Mouse (Mus musculus): ENCODE data around the gene Fam98c.
"Not testable (repeated sequence)": the region's sequence is repeated elsewhere in the genome, so short reads cannot be mapped to it uniquely, and the experiment has no call there.

The Fam98c gene

DNA sequence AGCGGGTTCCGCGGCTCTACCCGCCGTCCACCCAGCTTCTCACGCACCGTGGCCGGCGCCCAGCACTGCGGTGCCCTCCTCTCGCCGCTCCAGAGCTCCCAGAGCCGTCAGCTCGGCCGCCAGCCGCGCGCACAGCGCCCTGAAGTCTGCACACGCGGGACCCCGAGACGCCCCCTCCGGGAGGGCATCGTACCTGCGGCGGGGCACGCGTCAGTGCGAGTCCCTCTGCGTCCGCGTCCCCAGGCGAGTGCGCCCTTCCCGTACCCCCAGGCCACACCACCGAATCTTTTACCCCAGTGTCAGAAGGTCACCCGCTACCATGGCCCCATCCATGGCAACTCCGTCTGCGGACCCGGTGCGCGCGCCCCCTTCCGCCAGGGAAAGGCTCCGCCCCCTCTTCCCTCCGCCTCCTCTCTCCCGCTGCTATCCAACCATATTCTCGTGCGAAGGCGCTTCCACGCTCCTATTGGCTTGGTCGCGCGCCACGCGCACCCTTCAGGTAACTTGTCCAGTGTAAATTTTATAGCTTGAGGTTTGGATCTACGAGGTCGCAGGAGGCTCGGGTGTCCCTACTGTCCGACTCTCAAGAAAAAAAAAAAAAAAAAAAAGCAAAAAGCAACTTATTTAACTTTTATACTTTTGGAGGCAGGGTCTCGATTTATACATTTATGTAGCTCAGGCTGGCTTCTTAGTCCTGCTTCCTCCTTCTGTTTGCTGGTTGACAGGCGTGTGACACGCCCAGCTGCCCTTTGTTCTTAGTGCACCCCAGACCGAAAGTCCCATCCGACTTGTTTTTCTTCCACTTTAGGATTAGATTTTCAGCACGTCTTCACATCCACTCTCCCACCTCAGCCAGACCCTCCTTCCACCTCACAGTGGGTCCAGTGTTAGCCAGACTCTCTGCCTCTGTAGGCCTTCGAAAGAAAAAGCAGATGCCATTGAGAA, at the start of gene Fam98c:
Gene Fam98c (minus strand): TSS at position 397 of the 945 bp plus-strand sequence.
- DNase-seq: peak; percentile 86

DNA sequence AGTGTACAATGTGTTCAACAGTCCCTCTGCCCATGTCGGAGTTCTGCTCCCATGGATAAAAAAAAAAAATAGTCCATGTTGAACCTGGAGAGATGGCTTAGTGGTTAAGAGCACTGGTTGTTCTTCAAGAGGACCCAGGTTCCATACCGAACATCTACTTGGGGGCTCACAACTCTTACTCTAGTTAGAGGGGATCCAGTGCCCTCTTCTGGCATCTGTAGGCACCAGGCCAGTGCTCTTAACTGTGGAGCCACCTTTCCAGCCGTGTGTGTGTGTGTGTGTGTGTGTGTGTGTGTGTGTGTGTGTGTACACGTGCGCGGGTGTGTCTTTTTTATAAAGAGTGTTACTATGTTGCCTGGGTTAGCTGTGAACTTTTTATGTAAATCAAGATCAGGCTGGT, 46.5 kb upstream of the Fam98c start:
- DNase-seq: no peak

DNA sequence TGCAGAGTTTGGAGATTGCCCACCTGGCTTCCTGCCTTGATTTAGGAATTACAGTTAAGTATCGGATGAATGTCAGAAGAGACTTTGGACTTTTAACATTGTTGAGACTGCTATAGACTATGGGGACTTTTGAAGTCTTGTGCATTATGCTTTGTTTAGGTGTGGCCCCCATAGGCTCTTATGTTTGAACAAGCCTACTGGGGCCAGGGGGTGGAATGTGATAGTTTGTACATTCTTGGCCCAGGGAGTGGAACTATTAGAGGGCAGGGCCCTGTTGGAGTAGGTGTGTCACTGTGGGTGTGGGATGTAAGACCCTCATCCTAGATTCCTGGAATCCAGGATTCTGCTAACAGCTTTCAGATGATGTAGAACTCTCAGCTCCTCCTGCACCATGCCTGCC, 38.2 kb upstream of the Fam98c start:
- DNase-seq: not testable (repeated sequence)

DNA sequence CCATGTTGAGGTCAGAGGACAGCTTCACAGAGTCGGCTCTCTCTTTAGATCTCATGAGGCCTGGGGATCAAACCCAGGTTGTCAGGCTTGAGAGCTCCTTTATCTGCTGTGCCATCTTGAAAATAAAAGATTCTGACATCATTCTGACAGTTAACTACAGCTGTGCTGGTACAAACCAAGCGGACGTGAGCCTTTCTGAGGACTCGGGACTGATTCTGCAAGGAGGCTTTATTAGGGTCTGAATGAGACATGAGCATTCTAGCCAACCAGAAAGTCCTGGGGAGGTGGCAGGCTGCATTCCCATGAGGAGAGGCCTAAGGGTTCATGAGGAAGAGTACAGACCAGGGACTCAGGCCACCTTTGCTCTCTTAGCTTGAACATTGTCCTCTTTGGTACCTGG, 25.3 kb upstream of the Fam98c start:
- DNase-seq: not testable (repeated sequence)

DNA sequence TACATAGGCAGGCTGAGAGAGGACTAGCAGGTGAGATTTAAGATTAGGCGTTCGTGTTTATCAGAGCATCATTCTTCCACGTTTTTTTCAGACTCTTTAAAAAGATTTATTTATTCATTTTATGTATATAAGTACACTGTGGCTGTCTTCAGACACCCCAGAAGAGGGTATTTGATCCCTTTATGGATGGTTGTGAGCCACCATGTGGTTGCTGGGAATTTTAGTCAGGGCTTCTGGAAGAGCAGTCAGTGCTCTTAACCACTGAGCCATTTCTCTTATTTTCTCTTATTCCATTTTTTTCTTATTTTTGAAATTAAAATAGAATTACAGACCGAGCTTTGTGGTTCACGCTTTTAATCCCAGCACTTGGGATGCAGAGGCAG, 24.8 kb upstream of the Fam98c start:
- no peak for DNase-seq

DNA sequence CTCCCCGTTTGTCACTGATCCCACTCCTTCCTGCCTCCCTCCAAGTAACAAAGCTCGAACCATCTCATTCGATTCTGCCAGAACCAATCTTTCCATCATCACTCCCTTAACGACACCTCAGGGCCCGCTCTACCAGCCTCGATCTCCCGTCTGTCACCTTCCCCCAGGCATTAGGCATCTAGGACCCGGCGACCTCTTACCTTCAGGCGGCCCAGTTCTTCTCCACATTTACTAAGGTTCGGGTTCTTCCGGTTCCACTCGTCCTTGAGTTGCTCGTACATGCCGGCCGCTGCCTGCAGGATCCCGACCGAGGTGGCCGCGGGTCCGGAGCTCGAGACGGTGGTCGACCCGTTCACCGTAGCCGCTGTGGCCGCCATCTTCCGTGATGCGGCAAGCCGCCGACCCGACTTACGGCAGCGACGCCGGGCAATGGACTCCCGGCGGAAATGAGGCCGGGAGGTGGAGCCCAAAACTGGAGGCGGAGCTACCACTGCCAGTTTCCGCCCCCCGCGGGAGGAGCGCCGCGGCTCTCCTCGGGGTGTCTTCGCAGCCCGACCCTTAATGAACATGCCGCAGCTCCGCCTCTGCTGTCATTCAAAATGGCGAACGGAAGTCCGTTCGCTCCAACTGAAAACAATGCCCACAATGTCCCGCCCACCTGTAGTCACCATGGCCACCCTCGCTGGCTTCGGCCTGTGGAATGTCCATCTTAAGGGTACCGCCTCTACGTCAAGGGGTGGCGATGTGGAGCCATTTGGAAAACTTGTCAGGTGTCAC, 24.2 kb upstream of the Fam98c start, which contains the start of gene Psmd8:
Gene Psmd8 (minus strand): TSS at position 625 of the 777 bp plus-strand sequence.
- DNase-seq: peak; percentile 97

DNA sequence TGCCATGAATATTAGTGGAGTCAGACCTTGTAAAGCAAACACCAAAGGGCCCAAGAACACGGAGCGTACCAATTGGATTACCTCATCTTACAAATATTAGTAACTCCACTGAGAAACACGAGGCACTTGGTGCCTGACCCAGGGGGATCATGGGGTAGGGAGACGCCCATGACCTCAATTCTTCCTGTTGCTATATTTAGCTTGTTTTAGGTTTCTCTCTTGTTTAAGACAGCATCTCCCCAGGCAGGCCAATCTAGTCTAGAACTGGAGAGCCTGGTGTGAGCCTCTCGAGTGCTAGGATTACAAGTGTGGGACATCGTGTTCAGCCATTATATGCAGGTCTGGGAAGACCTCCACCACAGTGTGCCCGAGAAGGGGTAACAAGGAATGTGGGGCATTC, 23.3 kb upstream of the Fam98c start:
- DNase-seq: peak; percentile 30

DNA sequence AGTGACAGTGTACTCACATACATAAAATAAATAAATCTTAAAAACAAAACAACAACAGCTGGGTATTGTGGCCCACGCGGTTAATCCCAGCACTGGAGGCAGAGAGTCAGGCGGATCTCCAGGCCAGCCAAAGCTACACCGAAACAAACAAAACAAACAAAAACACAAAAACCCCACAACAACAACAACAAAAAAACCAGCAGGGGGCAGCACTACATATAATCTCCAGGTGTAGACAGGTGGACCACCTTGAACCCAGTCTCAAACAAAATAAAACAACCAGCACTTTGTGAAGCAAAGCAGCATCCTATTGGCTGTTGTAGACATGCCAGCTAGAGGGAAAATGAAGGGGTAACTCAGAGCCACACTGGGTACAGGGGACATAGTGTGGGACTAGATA, 22.1 kb upstream of the Fam98c start:
- peak; percentile 10 for DNase-seq

DNA sequence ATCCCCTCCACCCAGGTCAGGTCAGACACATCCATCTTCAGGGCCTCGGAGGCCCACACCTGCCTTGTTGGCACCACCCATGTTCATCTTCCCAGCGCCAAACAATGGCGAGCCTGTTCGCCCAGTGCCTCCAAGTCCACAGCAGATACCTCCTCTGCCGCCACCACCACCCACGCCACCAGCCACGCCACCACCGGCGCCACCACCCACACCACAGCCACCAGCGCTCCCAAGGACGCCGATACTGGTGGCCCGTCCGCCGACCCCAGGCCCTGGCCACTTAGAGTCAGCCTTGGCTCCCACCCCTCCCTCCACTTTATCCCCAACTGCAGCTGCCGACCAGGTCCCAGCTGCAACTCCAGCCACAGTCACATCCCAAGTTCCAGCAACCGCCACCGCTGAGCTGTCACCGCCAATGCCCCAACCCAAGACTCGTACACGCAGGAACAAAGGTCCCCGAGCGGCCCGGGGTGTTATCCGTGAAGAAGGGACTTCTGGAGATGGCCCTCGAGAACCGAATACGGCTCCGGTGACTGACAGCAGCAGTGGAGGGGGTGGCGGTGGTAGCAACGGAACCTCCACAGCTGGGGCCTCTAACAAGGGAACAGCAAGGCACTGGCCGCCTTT, 16.5 kb upstream of the Fam98c start:
- no peak for DNase-seq

DNA sequence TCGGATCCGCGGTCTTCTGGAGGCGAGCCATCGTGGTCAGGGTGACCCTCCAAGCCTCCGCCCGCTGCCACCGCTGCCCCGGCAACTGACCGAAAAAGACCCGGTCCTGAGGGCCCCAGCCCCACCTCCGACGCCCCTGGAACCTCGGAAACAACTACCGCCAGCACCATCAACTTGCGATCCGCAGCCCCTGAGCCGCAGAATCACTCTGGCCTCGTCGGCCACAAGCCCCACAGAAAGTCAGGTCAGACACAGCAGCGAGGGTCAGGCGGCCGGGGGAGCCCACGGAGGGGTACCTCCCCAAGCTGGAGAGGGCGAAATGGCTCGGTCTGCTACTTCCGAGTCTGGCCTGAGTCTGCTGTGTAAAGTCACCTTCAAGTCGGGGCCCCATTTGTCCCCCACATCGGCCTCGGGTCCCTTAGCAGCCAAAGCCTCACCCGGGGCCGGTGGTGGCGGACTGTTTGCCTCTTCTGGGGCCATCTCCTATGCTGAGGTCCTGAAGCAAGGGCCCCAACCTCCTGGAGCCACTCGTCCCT, 15.6 kb upstream of the Fam98c start:
- DNase-seq: no peak

DNA sequence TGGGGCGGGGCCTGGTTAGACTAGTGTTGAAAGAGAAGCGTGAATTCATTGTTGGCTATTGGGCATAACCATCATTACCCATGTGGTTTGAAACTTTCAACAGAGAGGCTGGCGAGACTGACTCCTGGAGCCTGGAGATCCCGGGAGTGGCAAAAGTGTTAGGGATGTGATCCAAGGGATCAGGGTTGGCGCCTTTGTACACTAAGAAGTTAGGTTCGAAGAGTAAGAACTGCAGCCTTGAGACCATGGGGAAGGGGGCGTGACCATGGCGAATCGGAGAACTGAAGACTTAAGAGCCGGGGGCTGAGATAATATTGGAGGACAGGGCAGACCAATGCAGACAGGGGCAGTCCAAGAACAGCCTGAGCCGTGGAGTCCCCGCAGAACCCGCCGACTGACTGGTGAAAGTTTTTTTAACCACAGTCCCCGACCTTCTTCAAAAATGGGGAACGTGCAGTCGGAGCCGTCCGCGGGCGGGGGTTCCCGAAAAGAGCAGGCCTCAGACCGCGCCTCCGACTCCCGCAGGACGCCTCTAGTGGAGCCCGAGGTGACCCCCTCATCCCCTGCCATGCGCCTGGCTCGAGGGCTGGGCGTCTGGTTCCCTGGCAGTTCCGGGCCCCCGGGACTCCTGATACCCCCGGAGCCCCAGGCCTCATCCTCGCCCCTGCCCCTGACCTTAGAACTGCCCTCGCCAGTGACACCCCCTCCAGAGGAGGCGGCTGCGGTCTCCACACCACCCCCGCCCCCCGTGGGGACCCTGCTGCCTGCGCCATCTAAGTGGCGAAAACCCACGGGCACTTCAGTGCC, 14.9 kb upstream of the Fam98c start:
- no peak for DNase-seq

DNA sequence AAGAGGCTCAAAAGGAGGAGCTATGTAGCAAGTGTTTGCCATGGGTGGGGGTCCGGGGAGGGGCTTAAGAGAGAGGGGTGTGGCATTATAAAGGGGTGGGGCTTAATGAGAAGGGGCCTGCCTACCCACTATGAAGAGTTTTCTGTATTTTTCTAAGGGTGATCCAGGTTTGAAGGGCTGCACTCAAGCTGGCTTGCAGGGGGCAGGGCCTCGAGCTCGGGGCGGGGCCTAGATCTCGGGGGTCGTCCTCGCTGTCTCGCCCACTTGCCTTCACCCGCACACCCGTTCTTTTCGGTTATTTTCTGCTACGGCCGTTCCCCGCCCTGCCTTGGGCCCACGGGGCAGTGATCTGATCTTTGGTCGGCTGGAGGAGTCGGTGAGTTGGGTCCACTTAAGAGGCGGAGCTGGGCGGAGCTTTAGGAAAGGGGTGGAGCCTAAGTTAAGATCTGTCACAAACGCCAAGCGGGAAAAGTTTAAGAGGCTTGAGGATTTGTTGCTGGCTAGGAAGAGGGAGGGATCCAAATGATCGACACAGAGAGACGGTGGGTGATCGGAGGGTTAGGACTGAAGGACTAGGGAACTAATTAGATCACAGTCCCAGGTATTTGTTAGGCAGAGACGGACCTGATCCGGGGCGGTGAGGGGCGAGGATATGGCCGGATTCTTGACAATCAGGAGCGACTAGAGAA, 14.2 kb upstream of the Fam98c start, which contains the start of the genes Ggn and Spred3:
Gene Ggn (plus strand): TSS at position 145 of the 689 bp plus-strand sequence.
Gene Spred3 (minus strand): TSS at position 346 of the 689 bp plus-strand sequence.
- peak; percentile 79 for DNase-seq

DNA sequence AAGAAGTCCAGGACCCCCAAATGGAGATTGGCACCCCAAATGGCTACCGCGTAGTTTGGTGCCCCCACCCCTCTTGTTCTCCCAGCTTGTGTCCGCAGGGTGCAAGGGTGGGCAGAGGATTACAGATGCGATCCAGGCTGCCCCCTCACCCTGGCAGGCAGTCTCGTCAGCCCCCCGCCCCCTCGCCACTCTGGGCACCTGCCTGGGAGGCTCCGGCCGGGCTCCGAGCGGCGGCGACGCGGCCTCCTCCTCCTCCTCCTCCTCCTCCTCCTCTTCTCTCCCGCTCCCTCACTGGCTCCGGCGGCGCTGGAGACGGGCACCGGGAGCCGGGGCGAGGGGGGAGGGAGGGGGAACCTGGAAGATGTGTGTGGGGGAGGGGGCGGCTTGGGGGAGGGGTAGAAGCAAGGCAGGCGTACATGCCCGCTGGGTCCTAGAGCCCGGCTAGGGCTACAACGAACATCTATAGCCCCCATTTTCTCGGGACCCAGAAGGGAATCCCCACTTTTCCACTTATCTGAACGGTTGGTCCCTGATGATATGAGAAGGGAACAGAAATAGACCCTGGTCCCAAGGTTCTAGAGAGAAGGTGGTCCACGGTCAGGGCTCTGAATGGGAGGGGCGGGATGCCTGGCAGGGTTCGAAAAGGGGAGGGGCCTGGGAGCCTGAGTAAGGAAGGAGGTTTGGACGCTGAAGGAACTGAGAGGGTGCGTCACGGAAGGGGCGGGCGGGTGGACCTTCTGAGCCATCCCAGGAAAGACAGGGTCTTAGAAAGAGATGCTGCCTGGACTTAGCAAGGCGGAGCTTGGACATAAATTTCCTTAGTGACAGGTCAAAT, 13.4 kb upstream of the Fam98c start:
- peak; percentile 63 for DNase-seq

DNA sequence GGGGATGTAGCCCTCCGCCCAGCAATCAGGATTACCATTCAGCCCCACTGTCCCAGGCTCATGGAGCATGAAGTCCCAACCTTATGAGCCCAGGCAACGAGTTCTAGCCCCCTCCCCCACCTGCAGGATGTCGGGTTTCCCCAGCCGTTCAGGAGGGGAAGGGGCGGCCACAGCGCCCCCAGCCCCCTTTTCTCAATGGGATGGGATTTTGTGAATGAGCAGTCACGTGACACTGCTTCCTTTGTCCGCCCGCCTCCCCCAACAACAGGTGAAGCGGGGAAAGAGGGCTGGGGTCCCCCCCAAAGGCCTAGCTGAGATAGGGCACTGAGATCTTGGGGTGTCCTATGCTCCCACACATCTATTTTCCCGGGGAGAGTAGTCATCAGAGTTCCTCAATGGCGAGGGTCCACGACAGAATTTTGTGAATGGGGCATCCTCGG, 12.8 kb upstream of the Fam98c start:
- DNase-seq: no peak

DNA sequence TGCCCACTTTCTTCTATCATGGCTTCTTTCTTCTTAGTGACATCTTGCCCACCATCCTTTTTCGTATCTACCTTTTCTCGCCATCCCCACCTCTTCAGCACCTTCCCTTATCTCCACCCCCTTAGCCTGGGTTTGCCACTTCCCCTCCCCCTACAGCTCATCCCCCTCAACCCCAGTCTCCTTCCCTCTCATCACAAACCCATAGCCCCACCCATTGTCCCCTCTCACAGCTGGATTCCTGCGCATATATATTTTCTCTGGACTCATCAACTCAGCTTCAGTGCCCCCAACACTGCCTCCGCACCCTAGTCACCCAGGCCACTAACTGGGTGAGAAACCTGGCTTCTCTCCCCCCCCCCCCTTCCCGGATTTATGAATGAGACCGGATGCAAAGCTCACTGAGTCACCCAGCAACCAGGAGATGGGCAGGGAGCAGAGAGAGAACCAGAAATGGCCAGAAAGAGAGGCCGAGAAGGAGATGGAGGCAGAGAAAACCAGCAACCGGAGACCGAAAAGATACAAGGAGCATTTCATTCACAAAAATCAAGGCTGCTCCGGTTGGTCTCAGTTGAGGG, 12.2 kb upstream of the Fam98c start:
- no peak for DNase-seq

DNA sequence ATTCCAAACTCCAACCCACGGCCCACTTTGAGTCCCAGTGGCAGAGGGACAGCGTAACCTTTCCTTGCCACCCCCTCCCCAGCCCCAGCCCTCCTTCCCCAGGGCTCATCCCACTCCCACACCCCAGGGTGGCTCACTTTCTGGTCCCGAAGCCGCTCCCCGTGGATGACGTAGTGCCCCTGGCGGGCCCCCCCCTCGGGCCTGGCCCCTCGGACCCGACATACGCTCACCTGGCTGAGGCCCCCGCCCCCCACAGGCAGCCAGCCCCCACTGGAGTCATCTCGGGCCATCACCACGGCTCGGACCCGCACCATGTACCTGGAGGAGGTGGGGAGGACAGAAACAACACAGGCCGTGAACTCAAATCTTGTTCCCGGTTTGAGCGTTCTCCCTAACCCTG, 11.6 kb upstream of the Fam98c start:
- DNase-seq: no peak

DNA sequence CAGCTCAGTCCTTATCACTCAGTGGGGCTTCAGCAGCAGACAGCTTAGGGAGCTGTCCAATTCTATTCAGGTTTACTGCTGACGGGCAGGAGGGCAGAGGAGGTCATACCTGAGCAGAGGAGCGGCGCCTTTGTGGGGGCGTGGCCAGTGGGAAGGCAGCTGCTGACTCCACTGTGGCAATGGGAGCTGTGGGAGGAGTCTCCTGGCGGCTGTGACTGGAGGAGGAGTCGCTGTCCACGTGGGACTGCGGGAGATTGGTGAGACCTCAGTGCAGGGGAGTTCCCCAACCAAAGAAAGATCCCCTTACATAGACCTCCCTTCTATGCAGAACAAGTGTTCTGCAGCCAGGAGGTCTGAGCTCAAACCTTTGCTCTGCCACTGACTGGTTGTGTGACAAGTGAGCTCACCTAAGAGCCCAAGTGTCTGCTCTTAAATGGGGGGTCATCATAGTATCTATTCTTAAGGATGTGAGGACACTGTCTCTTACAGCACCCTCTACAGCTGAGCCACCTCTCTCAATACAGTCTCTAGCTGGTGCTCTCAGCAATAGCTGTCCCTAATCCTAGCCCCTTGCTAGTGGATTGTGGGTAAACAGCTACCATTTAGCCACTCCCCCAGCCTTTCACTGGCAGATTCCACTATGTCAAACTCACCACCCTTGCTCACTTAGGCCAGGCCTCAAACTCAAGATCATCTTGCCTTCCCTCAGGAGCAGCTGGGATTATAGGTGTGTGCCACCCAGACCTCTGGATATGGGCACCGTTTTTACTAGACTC, 6.9 kb upstream of the Fam98c start:
- peak; percentile 69 for DNase-seq

DNA sequence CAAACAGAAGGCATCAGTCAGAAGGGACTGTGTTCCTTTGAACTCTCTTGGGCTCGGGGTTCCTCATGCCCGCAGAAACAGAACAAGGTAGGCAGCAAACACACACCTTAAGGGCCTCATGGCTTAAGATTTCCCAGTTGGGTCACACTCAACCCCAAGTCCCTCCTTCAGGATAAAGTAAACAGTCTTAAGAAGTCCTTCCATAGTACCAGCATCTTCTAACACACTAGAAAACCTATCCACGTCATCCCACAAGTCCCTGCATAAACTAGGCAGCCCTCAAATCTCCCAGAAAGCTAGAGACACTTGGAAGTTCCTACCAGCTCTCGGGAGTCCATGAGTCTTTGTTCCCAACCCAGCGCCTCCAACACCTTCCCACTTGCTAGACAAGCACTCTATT, 6.3 kb upstream of the Fam98c start:
- DNase-seq: no peak

DNA sequence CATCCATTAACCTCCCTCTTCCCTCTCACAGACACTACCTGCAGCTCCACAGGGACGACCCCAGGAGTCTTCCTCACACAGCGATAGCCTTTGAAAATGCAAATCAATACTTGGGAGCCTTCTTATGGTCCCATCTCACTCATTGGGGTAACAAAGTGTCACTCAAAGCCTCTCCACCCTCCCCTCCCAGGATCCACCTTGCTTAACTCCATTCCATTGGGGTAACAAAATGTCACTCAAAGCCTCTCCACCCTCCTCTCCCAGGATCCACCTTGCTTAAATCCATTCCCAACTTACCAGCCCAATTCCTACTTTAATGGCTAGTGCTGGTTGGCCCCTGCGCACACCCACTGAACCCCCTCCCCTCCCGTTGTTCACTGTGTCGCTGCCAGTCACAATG, 2.2 kb upstream of the Fam98c start:
- DNase-seq: no peak

Measured in liver (tissue).